Mouse (Mus musculus) heart, embryonic 10.5 days (tissue): ENCODE results near the gene Cdhr4. TPM values are rescaled to one million over a fixed set of nuclear protein-coding genes. Genes with fewer than 3 reads are reported as not detected.
A peak's percentile ranks its signal among the peaks of the same experiment; 100 is the strongest.
"Not testable (repeated sequence)": the region's sequence is repeated elsewhere in the genome, so short reads cannot be mapped to it uniquely, and the experiment has no call there.

ENCODE experiments used
- DNase-seq: peaks from one replicate; pipeline ENCODE4 v3.0.0-alpha.2; 2017; ENCODE audit warnings: low spot score
- H3K27ac ChIP-seq: fragments of 300-500 bp; sonication (generic); 2 replicates; pipeline ENCODE4 v1.5.1; 2016; ENCODE audit warnings: mild to moderate bottlenecking
- H3K27me3 ChIP-seq: fragments of 300-500 bp; sonication (generic); 2 replicates; pipeline ENCODE4 v1.6.1; 2016; ENCODE audit warnings: mild to moderate bottlenecking; ENCODE audit not compliant: poor library complexity, insufficient read depth, severe bottlenecking
- H3K36me3 ChIP-seq: fragments of 300-500 bp; sonication (generic); 2 replicates; pipeline ENCODE4 v1.6.1; 2016; ENCODE audit warnings: mild to moderate bottlenecking, moderate library complexity
- H3K4me1 ChIP-seq: fragments of 300-500 bp; sonication (generic); 2 replicates; pipeline ENCODE4 v1.6.1; 2016; ENCODE audit warnings: mild to moderate bottlenecking
- H3K4me3 ChIP-seq: fragments of 300-500 bp; sonication (generic); 2 replicates; pipeline ENCODE4 v1.5.1; 2016; ENCODE audit warnings: mild to moderate bottlenecking, moderate library complexity
- H3K9me3 ChIP-seq: fragments of 300-500 bp; sonication (generic); 2 replicates; pipeline ENCODE4 v1.6.1; 2016; ENCODE audit warnings: mild to moderate bottlenecking, moderate library complexity
- whole genome bisulfite sequencing: fragments of 180-500 bp; shearing (Covaris S2); methylation state at CpG from one replicate; pipeline ENCODE4 v1.1.7; 2016; 5-methylcytosine and 5-hydroxymethylcytosine counted together
- polyA plus RNA-seq: library from polyadenylated mRNA; unstranded; fragments of >200 nt; fragmentation: Nextera tagmentation; extraction: Ambion mirVana; gene quantifications from 2 replicates; pipeline ENCODE4 v1.2.1, GENCODE M21; 2016

Gene Cdhr4
- polyA plus RNA-seq, 1 experiment from 2014 or later: 4.0 TPM

GRCm38 (mm10) chr9:108001922-108002770 lies 9.8 kb downstream of the Cdhr4 start, which contains the start of gene Ip6k1:
TSS of gene Ip6k1 (plus strand) at chr9:108002501.
- WGBS: under 1% methylated on average over 51 of the region's 51 CpGs
- peak; percentile 100 for DNase-seq
- Histone ChIP-seq H3K9me3 (no peaks in the 10 kb centered on the region), H3K36me3 (0 out of 2 replicates have a peak, but pooled peaks cover 7% of the 10 kb centered on the region), H3K4me1 (peaks cover 26% of the 10 kb centered on the region), H3K4me3 (peak within 1 kb of the TSS; percentile 99), H3K27me3 (no peaks in the 10 kb centered on the region), H3K27ac (peak within 1 kb of the TSS; percentile 98)

GRCm38 (mm10) chr9:108002778-108003530 lies 10.7 kb downstream of the Cdhr4 start:
- Histone ChIP-seq H3K36me3 (0 out of 2 replicates have a peak, but pooled peaks cover 7% of the 10 kb centered on the region), H3K4me3 (peak overlapping the region; percentile 99), H3K27me3 (no peaks in the 10 kb centered on the region), H3K9me3 (no peaks in the 10 kb centered on the region), H3K4me1 (peaks cover 26% of the 10 kb centered on the region), H3K27ac (peak overlapping the region; percentile 98)
- WGBS: under 1% methylated on average over 50 of the region's 50 CpGs
- no peak for DNase-seq

DNA sequence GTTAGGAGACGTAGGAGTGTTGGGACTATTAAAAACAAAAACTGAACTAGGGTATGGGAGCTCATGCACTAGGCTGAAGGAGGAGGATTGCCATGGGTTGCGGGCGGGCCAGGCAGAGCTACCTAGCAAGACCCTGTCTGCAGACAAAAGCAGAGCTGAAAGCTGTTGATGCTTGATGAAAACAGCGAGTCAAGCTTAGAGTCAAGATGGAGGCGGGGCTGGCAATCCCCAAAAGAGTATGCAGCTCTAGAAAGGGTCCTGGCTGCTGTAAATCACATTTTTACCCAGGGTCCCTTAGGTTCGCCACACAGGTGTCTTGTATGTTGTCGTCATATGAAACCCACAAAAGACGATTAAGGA lies 11.2 kb downstream of the Cdhr4 start:
- Histone ChIP-seq H3K36me3 (0 out of 2 replicates have a peak, but pooled peaks cover 9% of the 10 kb centered on the region), H3K27me3 (no peaks in the 10 kb centered on the region), H3K4me1 (peaks cover 29% of the 10 kb centered on the region), H3K27ac (peak overlapping the region; percentile 98), H3K9me3 (no peaks in the 10 kb centered on the region), H3K4me3 (peak overlapping the region; percentile 99)
- 31% methylated on average over 8 of the region's 8 CpGs for WGBS
- DNase-seq: no peak

GRCm38 (mm10) chr9:108008041-108008440 lies 15.7 kb downstream of the Cdhr4 start:
- 84% methylated on average over 5 of the region's 5 CpGs for WGBS

DNA sequence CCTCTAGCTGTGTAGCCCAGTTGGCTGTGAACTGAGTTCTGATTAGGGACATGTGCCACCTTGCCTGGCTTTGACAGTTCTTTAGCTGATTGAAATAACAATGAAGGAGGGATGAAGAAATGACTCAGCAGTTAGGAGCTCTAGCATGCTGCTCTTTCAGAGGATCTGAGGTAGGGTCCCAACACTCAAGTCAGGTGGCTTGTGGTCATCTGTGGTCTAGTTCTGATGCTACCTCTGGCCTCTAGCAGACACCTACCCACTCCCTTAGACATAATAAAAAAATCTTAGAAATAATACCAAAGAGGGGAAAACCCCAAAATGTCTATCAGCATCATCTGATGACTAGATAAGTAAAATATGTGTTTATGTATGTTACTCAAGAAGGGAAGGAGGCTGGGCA lies 18.1 kb downstream of the Cdhr4 start:
- Histone ChIP-seq H3K9me3 (no peaks in the 10 kb centered on the region), H3K36me3 (peaks cover 24% of the 10 kb centered on the region)
- no peak for DNase-seq

More at GRCm38 (mm10) chr9:108008041-108008440, 15.7 kb downstream of the Cdhr4 start:
- Histone ChIP-seq H3K4me1 (peaks cover 23% of the 10 kb centered on the region), H3K27me3 (no peaks in the 10 kb centered on the region), H3K9me3 (no peaks in the 10 kb centered on the region), H3K27ac (no peak overlapping the region), H3K36me3 (peaks cover 19% of the 10 kb centered on the region), H3K4me3 (no peak overlapping the region)
- no peak for DNase-seq

GRCm38 (mm10) chr9:108013577-108013976 lies 21.3 kb downstream of the Cdhr4 start:
- not testable (repeated sequence) for DNase-seq, H3K27me3 ChIP-seq, H3K9me3 ChIP-seq, H3K27ac ChIP-seq, H3K4me1 ChIP-seq, H3K4me3 ChIP-seq
- peaks cover 29% of the 10 kb centered on the region for H3K36me3 ChIP-seq
- 95% methylated on average over 2 of the region's 2 CpGs for WGBS

More for the DNA sequence above, 18.1 kb downstream of the Cdhr4 start:
- H3K4me1 ChIP-seq: peaks cover 3% of the 10 kb centered on the region; the same call in 1 of the 2 replicates
- no peak overlapping the region for H3K4me3 ChIP-seq
- H3K27ac ChIP-seq: no peak overlapping the region
- no peaks in the 10 kb centered on the region for H3K27me3 ChIP-seq

DNA sequence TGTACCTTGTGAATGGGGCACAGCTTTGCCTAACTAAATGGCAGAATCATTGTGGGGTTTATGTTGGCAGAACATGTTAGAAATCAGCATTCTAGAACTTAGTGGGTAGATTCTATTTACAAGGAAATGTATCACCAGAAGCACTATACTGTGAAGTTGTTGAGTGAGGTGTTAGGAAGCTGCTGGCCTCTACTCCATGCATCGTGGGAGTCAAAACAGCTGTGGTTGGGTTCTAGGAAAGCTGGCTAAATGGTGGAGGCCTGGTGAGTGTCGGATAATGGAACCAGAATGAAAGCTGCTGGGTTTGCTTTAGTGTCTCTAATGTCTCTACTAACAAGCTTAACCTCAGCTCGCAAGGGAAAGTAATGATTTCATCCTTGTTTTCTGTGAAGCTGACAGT lies 24.8 kb downstream of the Cdhr4 start:
- Histone ChIP-seq H3K27me3 (no peaks in the 10 kb centered on the region), H3K36me3 (peaks cover 27% of the 10 kb centered on the region), H3K9me3 (no peaks in the 10 kb centered on the region), H3K4me1 (peaks cover 7% of the 10 kb centered on the region; the same call in 1 of the 2 replicates), H3K4me3 (no peak overlapping the region), H3K27ac (no peak overlapping the region)
- DNase-seq: no peak
- WGBS: 85% methylated on average over 3 of the region's 3 CpGs

DNA sequence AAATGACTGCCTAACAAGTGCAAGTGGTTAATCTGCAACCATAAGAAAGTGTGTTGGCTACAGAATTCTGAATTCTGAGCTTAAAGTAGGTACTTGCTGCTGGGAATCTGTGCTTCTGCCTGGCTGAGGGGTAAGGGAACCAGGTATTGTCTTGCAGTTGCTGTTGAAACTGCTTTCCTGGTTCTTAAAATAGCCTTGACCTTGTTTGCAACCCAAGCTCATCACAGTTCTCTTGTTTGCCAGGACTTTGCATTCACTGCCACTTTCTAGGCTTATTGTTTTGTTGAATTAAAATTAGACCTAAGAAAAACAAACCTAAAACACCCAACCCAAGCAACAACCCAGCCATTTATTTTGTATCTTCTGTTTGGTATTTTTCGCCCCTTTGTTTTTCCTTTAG lies 28.4 kb downstream of the Cdhr4 start:
- no peak for DNase-seq
- Histone ChIP-seq H3K27me3 (no peaks in the 10 kb centered on the region), H3K27ac (peak overlapping the region; percentile 59; the same call in 1 of the 2 replicates), H3K36me3 (peaks cover 27% of the 10 kb centered on the region), H3K4me3 (no peak overlapping the region), H3K4me1 (peaks cover 7% of the 10 kb centered on the region; the same call in 1 of the 2 replicates), H3K9me3 (no peaks in the 10 kb centered on the region)
- 87% methylated on average over 1 of the region's 1 CpGs for WGBS

GRCm38 (mm10) chr9:108023216-108023615 lies 30.9 kb downstream of the Cdhr4 start:
- Histone ChIP-seq H3K9me3 (0 out of 2 replicates have a peak, but pooled peaks cover 2% of the 10 kb centered on the region), H3K27ac (no peak overlapping the region), H3K4me3 (no peak overlapping the region), H3K36me3 (peaks cover 44% of the 10 kb centered on the region), H3K4me1 (peaks cover 7% of the 10 kb centered on the region; the same call in 1 of the 2 replicates), H3K27me3 (no peaks in the 10 kb centered on the region)
- 90% methylated on average over 3 of the region's 3 CpGs for WGBS
- DNase-seq: no peak

DNA sequence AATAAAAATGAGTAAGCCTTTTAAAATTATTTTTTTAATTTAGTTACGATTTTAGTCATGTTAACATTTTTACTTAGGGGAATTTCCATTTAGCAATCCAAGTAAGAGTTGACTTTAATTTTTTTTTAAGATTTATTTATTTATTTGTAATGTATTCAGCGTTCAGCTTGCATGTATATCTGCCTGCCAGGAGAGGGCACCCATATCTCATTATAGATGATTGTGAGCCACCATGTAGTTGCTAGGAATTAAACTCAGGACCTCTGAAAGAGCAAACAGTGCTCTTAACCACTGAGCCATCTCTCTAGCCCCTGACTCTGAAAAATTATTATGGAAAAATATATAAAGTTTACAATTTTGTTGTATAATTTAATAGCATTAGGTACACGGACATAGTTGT lies 34.3 kb downstream of the Cdhr4 start:
- H3K4me1 ChIP-seq: no peaks in the 10 kb centered on the region
- no peak for DNase-seq
- 90% methylated on average over 3 of the region's 3 CpGs for WGBS
- H3K4me3 ChIP-seq: no peak overlapping the region
- H3K36me3 ChIP-seq: peaks cover 55% of the 10 kb centered on the region
- H3K27me3 ChIP-seq: no peaks in the 10 kb centered on the region
- 0 out of 2 replicates have a peak, but pooled peaks cover 2% of the 10 kb centered on the region for H3K9me3 ChIP-seq
- H3K27ac ChIP-seq: no peak overlapping the region

DNA sequence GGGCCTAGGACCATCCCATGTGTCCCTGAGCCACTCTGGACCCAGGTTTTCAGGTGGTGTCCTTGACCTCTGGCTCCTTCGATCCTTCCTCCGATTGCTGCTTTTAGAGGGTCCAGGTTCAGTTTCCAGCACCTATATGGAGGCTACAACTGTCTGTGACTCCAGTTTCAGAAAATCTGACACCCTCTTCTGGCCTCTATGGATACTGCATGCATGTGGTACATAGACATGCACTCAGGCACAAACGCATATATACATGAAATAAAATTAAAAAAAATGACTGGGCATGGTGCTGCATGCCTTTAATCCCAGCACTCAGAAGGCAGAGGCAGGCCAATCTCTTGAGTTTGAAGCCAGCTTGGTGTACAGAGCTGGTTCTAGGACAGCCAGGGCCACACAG lies 35.6 kb downstream of the Cdhr4 start:
- DNase-seq: no peak
- Histone ChIP-seq H3K4me3 (no peak overlapping the region), H3K9me3 (0 out of 2 replicates have a peak, but pooled peaks cover 2% of the 10 kb centered on the region), H3K4me1 (no peaks in the 10 kb centered on the region), H3K27me3 (no peaks in the 10 kb centered on the region), H3K27ac (no peak overlapping the region), H3K36me3 (peaks cover 68% of the 10 kb centered on the region)
- WGBS: 96% methylated on average over 3 of the region's 3 CpGs

- peaks cover 69% of the 10 kb centered on the region for H3K36me3 ChIP-seq
- WGBS: 88% methylated on average over 5 of the region's 5 CpGs
- H3K4me1 ChIP-seq: no peaks in the 10 kb centered on the region
- H3K9me3 ChIP-seq: 0 out of 2 replicates have a peak, but pooled peaks cover 2% of the 10 kb centered on the region
- no peak for DNase-seq
- H3K27me3 ChIP-seq: no peaks in the 10 kb centered on the region
- no peak overlapping the region for H3K4me3 ChIP-seq
- H3K27ac ChIP-seq: no peak overlapping the region
Observed at GRCm38 (mm10) chr9:108032126-108032525, 39.8 kb downstream of the Cdhr4 start.
